Mouse (Mus musculus): Measurements from ENCODE around the gene Nusap1. TPM values are rescaled to one million over a fixed set of nuclear protein-coding genes. Genes with fewer than 3 reads are reported as not detected.
"Not testable (repeated sequence)": the region's sequence is repeated elsewhere in the genome, so short reads cannot be mapped to it uniquely, and the experiment has no call there.

Nusap1 gene
- total RNA-seq, 2 experiments from 2014 or later, result 3.5 to 4.0 TPM

DNA sequence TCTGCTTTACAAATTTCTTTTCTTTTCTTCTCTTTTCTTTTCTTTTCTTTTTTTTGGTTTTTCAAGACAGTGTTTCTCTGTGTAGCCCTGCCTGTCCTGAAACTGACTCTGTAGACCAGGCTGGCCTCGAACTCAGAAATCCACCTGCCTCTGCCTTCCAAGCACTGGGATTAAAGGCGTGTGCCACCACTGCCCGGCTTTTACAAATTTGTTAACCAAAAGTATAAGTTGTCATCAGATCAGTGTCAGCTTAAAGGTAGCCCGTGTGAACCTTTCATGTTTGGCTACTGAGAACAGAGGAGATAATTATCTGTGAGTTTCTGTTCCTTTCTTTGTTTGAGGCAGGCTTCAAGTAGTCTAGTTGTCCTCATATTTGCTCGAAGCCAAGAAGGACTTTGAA is 26.2 kb downstream of the Nusap1 start:
- DNase-seq, result no peak

DNA sequence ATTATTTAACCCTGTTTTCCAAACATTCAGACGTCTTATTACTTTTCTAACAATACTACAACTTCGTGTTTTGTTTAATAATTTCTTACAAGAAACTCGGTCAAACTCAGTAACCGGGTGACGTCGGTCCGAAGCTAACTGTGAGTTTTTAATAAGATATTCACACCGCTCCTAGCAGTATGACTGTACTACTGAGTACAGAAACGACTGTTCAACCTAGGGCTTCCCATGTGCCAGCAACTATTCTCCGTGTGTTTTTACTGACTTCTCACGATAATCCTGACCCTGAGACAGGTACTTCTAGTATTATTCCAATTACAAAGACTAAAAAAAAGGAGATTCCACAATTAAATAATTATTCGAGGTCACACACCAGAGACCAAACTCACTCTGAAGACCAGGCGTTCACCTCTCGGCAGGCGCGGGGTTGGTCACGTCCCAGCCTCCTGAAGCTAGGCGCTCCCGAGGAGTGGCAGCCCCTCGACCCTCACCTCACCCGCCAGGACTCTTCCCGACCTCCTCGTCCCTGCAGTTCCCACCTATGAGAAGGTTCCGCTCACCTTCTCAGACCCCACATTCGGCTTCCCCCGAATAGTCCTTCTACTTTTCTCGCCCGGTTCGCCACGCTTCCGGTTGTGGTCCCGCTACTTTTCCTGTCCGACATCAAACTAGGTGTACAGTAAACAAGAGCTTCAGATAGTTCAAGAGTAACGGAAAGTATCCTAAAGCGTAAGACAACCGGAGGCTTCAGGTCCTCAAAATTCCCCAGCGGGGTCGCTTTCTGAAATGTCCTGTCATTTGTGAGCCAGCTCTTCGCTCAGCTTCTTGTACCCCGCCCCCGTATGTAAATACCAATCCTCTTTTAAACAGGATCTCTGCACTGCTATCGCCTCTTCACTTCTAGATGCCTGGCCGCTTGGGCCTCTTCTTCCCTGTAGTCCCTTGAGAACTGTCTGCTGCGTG is 44.4 kb downstream of the Nusap1 start, which contains the start of gene Ndufaf1:
Ndufaf1 (minus strand) TSS at position 608 of the 963 bp plus-strand sequence.
- DNase-seq, result peak; percentile 81 to 85

DNA sequence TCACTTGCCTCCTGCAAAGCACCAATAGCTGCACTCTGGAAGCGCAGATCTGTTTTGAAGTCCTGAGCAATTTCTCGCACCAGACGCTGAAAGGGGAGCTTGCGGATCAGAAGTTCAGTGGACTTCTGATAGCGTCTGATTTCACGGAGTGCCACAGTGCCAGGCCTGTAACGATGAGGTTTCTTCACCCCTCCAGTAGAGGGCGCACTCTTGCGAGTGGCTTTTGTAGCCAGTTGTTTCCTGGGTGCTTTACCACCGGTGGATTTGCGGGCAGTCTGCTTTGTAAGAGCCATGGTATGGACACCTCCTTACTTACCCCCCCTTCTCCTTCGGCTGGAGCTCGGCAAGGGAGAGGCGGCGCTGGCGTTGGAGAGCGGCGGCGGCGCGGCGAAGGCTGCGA is 47.6 kb downstream of the Nusap1 start:
- not testable (repeated sequence) for DNase-seq

DNA sequence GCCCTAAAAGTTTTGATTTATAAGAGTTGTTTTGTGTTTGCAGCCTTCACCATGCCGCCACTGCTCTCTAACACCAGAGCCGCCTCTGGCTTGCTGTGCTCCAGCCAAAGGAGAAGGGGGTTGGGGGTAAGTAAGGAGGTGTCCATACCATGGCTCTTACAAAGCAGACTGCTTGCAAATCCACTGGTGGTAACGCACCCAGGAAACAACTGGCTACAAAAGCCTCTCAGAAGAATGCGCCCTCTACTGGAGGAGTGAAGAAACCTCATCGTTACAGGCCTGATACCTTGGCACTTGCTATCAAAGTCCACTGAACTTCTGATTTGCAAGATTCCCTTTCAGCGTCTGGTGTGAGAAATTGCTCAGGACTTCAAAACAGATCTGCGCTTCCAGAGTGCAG is 50.9 kb downstream of the Nusap1 start:
- DNase-seq, result peak in 1 of 2 experiments; percentile 20

- peak; percentile 97 to 99 for DNase-seq
Observed at GRCm38 (mm10) chr2:119674525-119675214, 56.6 kb downstream of the Nusap1 start, which contains the start of gene Rtf1. Gene Rtf1 (plus strand): TSS chr2:119675068.

DNA sequence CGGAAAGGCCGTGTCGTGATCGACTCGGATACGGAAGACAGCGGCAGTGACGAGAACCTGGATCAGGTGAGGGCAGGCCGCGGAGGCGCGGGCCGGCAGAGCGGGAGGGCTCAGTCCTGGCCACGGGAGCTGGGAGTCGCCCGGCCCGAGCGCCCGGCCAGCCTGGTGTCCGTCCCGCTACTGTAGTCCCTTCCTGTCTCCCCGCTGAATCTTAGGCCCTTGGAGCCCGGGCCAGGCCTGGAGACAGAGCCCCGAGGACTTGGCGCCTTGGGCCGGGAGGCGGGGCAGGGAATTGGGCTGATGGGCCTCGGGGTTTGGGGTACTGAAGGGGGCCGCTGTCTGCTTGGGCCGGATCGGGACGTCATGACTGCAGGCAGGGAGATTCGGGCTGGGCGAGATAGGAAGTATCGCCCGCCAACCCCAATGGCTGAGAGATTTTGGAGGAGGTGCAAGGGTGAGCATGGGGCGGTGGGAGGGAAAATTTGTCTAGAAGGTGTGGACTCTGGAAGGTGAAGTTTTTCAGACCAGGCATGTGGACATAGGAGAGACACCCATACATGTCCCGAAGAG is 57.2 kb downstream of the Nusap1 start:
- DNase-seq, result peak in 1 of 2 experiments; percentile 45

DNA sequence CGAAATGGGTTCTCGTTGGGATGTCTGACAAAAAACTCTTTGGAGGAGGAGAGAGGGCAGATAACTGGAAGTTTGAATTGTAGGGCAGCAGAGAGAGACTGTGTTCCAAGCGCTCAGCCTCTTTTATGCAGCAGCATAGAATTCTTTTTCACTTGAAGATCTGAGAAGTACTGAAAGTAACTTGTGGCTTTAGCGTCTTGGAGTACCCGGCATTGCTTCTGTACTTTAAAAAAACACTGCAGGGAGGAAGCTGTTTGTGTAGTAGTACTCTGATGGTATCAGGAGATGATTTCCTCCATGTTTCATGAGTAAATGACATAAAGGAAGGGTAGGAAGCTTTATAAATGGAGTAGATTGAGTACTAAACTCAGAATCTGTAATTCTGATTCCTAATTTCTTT is 57.7 kb downstream of the Nusap1 start:
- no peak for DNase-seq

DNA sequence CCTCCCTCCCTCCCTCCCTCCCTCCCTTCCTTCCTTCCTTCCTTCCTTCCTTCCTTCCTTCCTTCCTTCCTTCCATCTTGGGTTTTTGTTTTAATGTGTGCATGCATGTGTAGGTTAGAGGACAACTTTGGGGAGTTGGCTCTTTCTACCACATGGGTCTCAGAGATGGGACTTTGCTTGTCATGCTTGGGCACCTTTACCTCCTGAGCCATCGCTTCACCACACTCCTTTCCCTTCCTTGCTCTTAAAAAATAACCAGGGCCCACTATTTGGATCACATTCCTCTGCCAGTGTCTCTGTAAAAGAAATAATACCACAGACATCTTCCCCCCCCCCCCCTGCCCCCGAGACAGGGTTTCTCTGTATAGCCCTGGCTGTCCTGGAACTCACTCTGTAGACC is 65.6 kb downstream of the Nusap1 start:
- no peak for DNase-seq

- DNase-seq, result no peak
Observed at GRCm38 (mm10) chr2:119692003-119692701, 74.1 kb downstream of the Nusap1 start.

DNA sequence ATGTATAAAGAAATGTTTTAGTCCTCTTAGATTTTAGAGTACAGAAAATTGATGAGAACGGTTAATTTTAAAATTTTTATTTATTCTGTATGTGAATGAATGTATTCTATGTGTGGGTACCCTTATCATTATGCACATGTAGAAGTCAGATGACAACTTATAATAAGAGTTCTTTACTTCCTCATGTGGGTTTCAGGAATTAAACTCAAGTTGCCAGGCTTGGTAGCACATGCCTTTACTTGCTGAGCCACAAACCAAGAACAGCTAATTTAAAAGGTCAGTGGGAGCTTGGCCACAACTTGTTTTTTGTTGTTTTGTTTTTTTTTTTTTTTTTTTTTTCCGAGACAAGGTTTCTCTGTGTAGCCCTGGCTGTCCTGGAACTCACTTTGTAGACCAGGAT is 76.7 kb downstream of the Nusap1 start:
- no peak for DNase-seq

- no peak for DNase-seq
Observed at GRCm38 (mm10) chr2:119696111-119696510, 78.0 kb downstream of the Nusap1 start.

DNA sequence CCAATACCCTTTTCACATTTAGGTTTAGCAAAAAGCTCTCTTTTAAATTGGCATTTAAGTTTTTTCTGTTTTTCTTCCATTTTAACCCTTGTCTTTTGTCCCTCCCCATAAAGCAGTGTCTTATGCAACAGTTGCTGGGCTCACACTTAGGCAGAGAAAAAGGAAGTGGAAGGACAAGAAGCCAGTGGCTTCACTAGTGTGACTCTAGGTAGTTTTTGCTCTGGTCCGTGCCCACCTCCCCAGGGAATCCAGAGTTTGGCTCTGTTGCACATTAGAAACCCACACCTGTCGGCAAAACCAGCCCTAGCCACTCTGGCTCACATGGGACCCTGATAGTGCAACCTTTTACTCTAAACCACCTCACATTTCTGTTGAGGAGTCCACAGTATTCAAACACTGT is 80.4 kb downstream of the Nusap1 start:
- DNase-seq, result no peak

DNA sequence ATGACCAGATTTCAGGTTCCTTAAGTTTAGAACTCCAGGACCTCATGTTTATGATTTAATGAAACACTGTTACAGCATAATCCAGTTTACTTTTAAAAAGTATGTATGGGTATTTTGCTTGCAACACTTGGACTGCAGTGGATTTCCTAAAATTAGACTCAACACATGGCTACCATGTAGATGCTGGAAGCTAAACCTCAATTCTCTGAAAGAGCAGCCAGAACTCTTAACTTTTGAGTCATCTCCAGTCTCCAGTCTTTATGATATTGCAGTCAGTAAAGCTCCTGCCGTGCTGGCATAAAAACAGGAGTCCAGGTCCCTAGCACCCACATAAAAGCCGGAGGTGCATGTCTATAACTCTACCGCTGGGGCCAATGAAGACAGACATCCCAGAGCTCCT is 81.9 kb downstream of the Nusap1 start:
- no peak for DNase-seq

Other genes starting within 250 kb of the Nusap1 start
- gene Ino80, start 140.6 kb upstream of the Nusap1 start, total RNA-seq (2021), result 10 to 100 TPM; 20.5 to 22.5 TPM
- 1 to 10 TPM; 1.6 to 2.0 TPM for gene Exd1, start 70.7 kb upstream of the Nusap1 start, total RNA-seq (2021)
- gene Chp1, start 70.6 kb upstream of the Nusap1 start, total RNA-seq (2021), result 100 to 1,000 TPM; 292 to 392 TPM
- 1 to 10 TPM; 2.0 to 2.6 TPM for gene Oip5, start 171 bp downstream of the Nusap1 start, total RNA-seq (2021)
- 10 to 100 TPM; 42.1 to 44.6 TPM for gene Ndufaf1, start 44.5 kb downstream of the Nusap1 start, total RNA-seq (2021)
- gene Rtf1, start 56.8 kb downstream of the Nusap1 start, total RNA-seq (2021), result 10 to 100 TPM; 25.3 to 26.5 TPM
- 1 to 10 TPM; 3.0 to 3.2 TPM for gene Itpka, start 124.0 kb downstream of the Nusap1 start, total RNA-seq (2021)
- gene Ltk, start 142.1 kb downstream of the Nusap1 start, total RNA-seq (2021), result under 1 TPM; 0.79 to 0.86 TPM
- gene Rpap1, start 169.2 kb downstream of the Nusap1 start, total RNA-seq (2021), result 10 to 100 TPM; 13.4 to 17.8 TPM
- 1 to 10 TPM; 3.5 to 4.7 TPM for gene Tyro3, start 179.4 kb downstream of the Nusap1 start, total RNA-seq (2021)